Comparison of ENCODE assay signal across 9 mouse cellular contexts in the genomic region with DNA sequence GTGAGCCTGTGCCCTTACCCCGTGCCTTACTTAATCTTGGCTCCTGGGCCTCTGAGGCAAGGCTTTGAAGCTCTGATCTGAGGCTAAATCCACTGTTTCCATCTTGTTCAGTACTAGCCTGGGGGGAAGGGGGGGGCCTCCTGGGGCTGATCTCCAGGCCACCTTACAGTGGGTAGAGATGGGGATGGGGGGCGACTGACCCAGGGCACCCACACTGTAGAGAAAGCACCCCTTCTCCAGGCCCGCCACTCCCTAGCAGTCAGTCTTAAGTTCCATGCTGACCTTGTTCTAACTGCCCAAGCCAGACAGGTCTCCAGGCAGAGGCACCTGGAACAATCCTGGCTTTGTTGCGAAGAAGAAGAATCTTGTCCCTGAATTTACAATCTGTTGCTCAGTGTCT. TPM values are rescaled to one million over a fixed set of nuclear protein-coding genes. Genes with fewer than 3 reads are reported as not detected.
DNase-seq lines count a peak whose midpoint lies in the region; ATAC-seq and TF ChIP-seq lines count a peak whose summit lies in the region.
"Had no signal": no experiment of that assay in that cellular context is flagged by ENCODE, and none has a peak within 500 bp of the region (broad histone marks: within the 10 kb centered on the region; RNA-seq: fewer than 3 reads in every experiment).

No protein-coding gene starts in this region.

- no peak overlapping the region for H3K27ac ChIP-seq in heart, embryonic 10.5 days
- no peak overlapping the region for H3K27ac ChIP-seq in hindbrain, embryonic 12.5 days
- H3K27ac ChIP-seq in liver, embryonic 16.5 days (ENCODE audit: low read length): no peak overlapping the region

- H3K4me1 ChIP-seq in heart, embryonic 10.5 days: peaks cover 12% of the 10 kb centered on the region; the same call in 1 of the 2 replicates
- H3K4me1 ChIP-seq in E14TG2a.4 (replicated peaks; ENCODE audit: low read depth, low read length): peaks cover 15% of the 10 kb centered on the region; the same call in 1 of the 2 replicates
- H3K4me1 ChIP-seq in hindbrain, embryonic 12.5 days: peaks cover 5% of the 10 kb centered on the region; the same call in 1 of the 2 replicates
- no peaks in the 10 kb centered on the region for H3K4me1 ChIP-seq in liver, embryonic 16.5 days (ENCODE audit: control insufficient read depth, low read depth, low read length)

- no peak for DNase-seq in heart, embryonic 10.5 days (ENCODE audit: low spot score)
- DNase-seq in heart, postnatal 10 days: no peak
- no peak for DNase-seq in thymus, postnatal 36 days
- no peak for DNase-seq in T-cell, adult 2 months (ENCODE audit: low spot score)

- peak overlapping the region; percentile 59 for H3K4me3 ChIP-seq in heart, embryonic 10.5 days
- peak overlapping the region; percentile 74 for H3K4me3 ChIP-seq in E14TG2a.4 (replicated peaks; ENCODE audit: low read length)
- H3K4me3 ChIP-seq in hindbrain, embryonic 12.5 days: peak overlapping the region; percentile 31
- H3K4me3 ChIP-seq in liver, embryonic 16.5 days (ENCODE audit: low read depth, low read length): peak overlapping the region; percentile 38

- H3K27me3 ChIP-seq in heart, embryonic 10.5 days (ENCODE audit: insufficient read depth, poor library complexity, severe bottlenecking): peaks cover 44% of the 10 kb centered on the region
- H3K27me3 ChIP-seq in E14TG2a.4 (ENCODE audit: insufficient read depth, low read length): peaks cover 52% of the 10 kb centered on the region
- peaks cover 24% of the 10 kb centered on the region for H3K27me3 ChIP-seq in hindbrain, embryonic 12.5 days
- peaks cover 13% of the 10 kb centered on the region for H3K27me3 ChIP-seq in liver, embryonic 16.5 days (ENCODE audit: control insufficient read depth, insufficient read depth, low read depth, low read length)

- no peaks in the 10 kb centered on the region for H3K9me3 ChIP-seq in heart, embryonic 10.5 days
- H3K9me3 ChIP-seq in E14TG2a.4 (ENCODE audit: low read length): peaks cover 13% of the 10 kb centered on the region
- no peaks in the 10 kb centered on the region for H3K9me3 ChIP-seq in hindbrain, embryonic 12.5 days (replicated peaks)
- H3K9me3 ChIP-seq in liver, embryonic 16.5 days (replicated peaks; ENCODE audit: control insufficient read depth, low read length): no peaks in the 10 kb centered on the region

- ATAC-seq in hindbrain, embryonic 12.5 days (ENCODE audit: low FRiP score): peak; percentile 48; the same call in 1 of the 2 replicates
- no peak for ATAC-seq in liver, embryonic 16.5 days (ENCODE audit: low read depth)
- no peak for ATAC-seq in megakaryocyte-erythroid progenitor cell, adult 5-6 weeks (replicated peaks; ENCODE audit: low FRiP score, low TSS enrichment, poor library complexity, severe bottlenecking)

- intact Hi-C loops in heart, postnatal 10 days (cut with DNase I): no loop called here

- H3K4me2 ChIP-seq in hindbrain, embryonic 12.5 days (replicated peaks): peak overlapping the region; percentile 74
- H3K4me2 ChIP-seq in liver, embryonic 16.5 days (ENCODE audit: low read depth, low read length): peak overlapping the region; percentile 50

- no peak overlapping the region for H3K9ac ChIP-seq in hindbrain, embryonic 12.5 days
- H3K9ac ChIP-seq in liver, embryonic 16.5 days (ENCODE audit: low read depth, low read length): peak overlapping the region; percentile 31; the same call in 1 of the 2 replicates

- WGBS in heart, embryonic 10.5 days: 28% methylated on average over 4 of the region's 4 CpGs
- WGBS in hindbrain, embryonic 12.5 days: 33% methylated on average over 4 of the region's 4 CpGs
- 45% methylated on average over 4 of the region's 4 CpGs for WGBS in liver, embryonic 16.5 days (ENCODE audit: insufficient replicate concordance)

- H3K36me3 ChIP-seq in heart, embryonic 10.5 days: no peaks in the 10 kb centered on the region
- H3K36me3 ChIP-seq in E14TG2a.4 (ENCODE audit: insufficient read depth, low read length): no peaks in the 10 kb centered on the region
- no peaks in the 10 kb centered on the region for H3K36me3 ChIP-seq in hindbrain, embryonic 12.5 days
- H3K36me3 ChIP-seq in liver, embryonic 16.5 days (ENCODE audit: control insufficient read depth, insufficient read depth): no peaks in the 10 kb centered on the region

- no peak for TF ChIP-seq CTCF in E14TG2a.4 (conservative IDR thresholded peaks at IDR 0.05; ENCODE audit: low read length)

RNA-seq across cellular contexts. Expression of a gene that starts 10.7 kb away (rescaled TPM):
- polyA plus RNA-seq in heart, embryonic 10.5 days (2016; fragmentation: Nextera tagmentation; extraction: Ambion mirVana): not detected in 2 replicates
- not detected for total RNA-seq in heart, postnatal 10 days (2021)
- 0.06 TPM in 1 of 2 replicates, not detected in the other for polyA plus RNA-seq in hindbrain, embryonic 12.5 days (2016; fragmentation: Nextera tagmentation; extraction: Ambion mirVana)
- polyA plus RNA-seq in liver, embryonic 16.5 days (2015; fragmentation: Nextera tagmentation; extraction: Ambion mirVana): 0.07 and 0.21 TPM in 2 replicates
- total RNA-seq in megakaryocyte-erythroid progenitor cell, adult 5-6 weeks (2014; fragmentation: Nextera tagmentation): not detected in 2 replicates
- total RNA-seq in megakaryocyte-erythroid progenitor cell, adult 5-6 weeks (2017): not detected in 2 replicates
- total RNA-seq: hematopoietic stem cell, adult 5-6 weeks had no signal
